Mouse (Mus musculus) liver, adult 2 months (tissue): ENCODE measurements around the gene Wdr83os. TPM values are rescaled to one million over a fixed set of nuclear protein-coding genes. Genes with fewer than 3 reads are reported as not detected.

Experiments
- DNase-seq: peaks from one replicate; pipeline ENCODE4 v3.0.0-alpha.2; 2011; ENCODE audit warnings: low read depth, low spot score; ENCODE audit errors: extremely low read depth
- H3K27ac ChIP-seq: fragments of 200-500 bp; replicated peaks from 2 replicates; pipeline ENCODE4 v1.5.1; 2012; ENCODE audit warnings: low read depth, mild to moderate bottlenecking, control low read depth, inconsistent platforms, low read length; ENCODE audit not compliant: insufficient read depth
- H3K27me3 ChIP-seq: fragments of 200-500 bp; 2 replicates; pipeline ENCODE4 v1.6.1; 2012; ENCODE audit warnings: mild to moderate bottlenecking, moderate library complexity, low read length, inconsistent platforms; ENCODE audit not compliant: control insufficient read depth, insufficient read depth
- H3K36me3 ChIP-seq: fragments of 200-500 bp; 2 replicates; pipeline ENCODE4 v1.6.1; 2012; ENCODE audit warnings: low read length, inconsistent platforms; ENCODE audit not compliant: control insufficient read depth, insufficient read depth
- H3K4me1 ChIP-seq: fragments of 200-500 bp; 2 replicates; pipeline ENCODE4 v1.6.1; 2011; ENCODE audit warnings: low read length; ENCODE audit not compliant: control insufficient read depth, insufficient read depth
- H3K4me3 ChIP-seq: fragments of 200-500 bp; 2 replicates; pipeline ENCODE4 v1.5.1; 2011; ENCODE audit warnings: low read depth, mild to moderate bottlenecking, control low read depth, low read length, moderate library complexity; ENCODE audit not compliant: insufficient read depth
- H3K79me2 ChIP-seq: fragments of 200-500 bp; 2 replicates; pipeline ENCODE4 v1.6.1; 2012; ENCODE audit warnings: inconsistent platforms, mild to moderate bottlenecking, low read length, moderate library complexity; ENCODE audit not compliant: control insufficient read depth, insufficient read depth
- H3K9ac ChIP-seq: fragments of 200-500 bp; 2 replicates; pipeline ENCODE4 v1.6.1; 2012; ENCODE audit warnings: low read depth, mild to moderate bottlenecking, control low read depth, inconsistent platforms, low read length
- CTCF ChIP-seq: fragments of 200-500 bp; IDR thresholded peaks from 2 replicates; pipeline ENCODE4 v1.5.1; 2011; ENCODE audit warnings: low read depth, low read length, control low read depth
- POLR2A ChIP-seq: fragments of 200-500 bp; IDR thresholded peaks from 2 replicates; pipeline ENCODE4 v1.6.1; 2011; ENCODE audit warnings: low read length, control low read depth; ENCODE audit not compliant: insufficient read depth; ENCODE audit errors: extremely low read depth
- WGBS: fragments of 180-500 bp; shearing (Covaris S2); methylation state at CpG from one replicate; pipeline ENCODE4 v1.1.7; 2018; 5-methylcytosine and 5-hydroxymethylcytosine counted together
- polyA plus RNA-seq: library from polyadenylated mRNA; depleted of rRNA; stranded (reverse); fragments of >200 nt; gene quantifications from 2 replicates; pipeline ENCODE4 v1.2.3, GENCODE M21; 2012
- total RNA-seq: library from RNA; depleted of rRNA; stranded (reverse); fragments of >200 nt; gene quantifications from 2 replicates; pipeline ENCODE4 v1.2.3, GENCODE M21; 2014

Wdr83os gene
- total and polyA plus RNA-seq, 2 experiments = 26.3 to 126 TPM

- no peak for DNase-seq
- 80% methylated on average over 21 of the region's 21 CpGs for WGBS
- Histone ChIP-seq H3K27me3 (no peaks in the 10 kb centered on the region), H3K9ac (no peak overlapping the region), H3K79me2 (no peaks in the 10 kb centered on the region), H3K27ac (no peak overlapping the region), H3K4me1 (no peaks in the 10 kb centered on the region), H3K36me3 (peaks cover 31% of the 10 kb centered on the region), H3K4me3 (no peak overlapping the region)
- no peak for TF ChIP-seq CTCF
- TF ChIP-seq POLR2A = no peak
Measured at GRCm38 (mm10) chr8:85091526-85092090, 11.1 kb downstream of the Wdr83os start.

DNA sequence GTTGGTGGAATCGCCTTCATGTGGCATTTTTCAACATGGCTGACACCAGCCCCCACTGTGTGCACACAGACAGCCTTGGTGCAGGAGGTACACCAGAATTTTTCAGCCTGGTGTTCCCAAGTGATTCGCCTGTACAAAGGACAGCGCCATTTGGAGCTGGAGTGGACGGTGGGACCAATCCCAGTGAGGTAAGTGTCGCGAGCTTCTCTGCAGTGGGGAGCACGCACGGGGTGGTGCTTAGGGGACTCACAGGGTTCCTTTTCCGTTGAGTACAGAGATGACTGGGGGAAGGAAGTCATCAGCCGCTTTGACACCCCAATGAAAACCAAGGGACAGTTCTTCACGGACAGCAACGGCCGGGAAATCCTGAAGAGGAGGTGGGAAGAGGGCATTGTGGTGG lies 14.5 kb downstream of the Wdr83os start:
- Histone ChIP-seq H3K4me1 (no peaks in the 10 kb centered on the region), H3K9ac (no peak overlapping the region), H3K27ac (no peak overlapping the region), H3K4me3 (no peak overlapping the region), H3K27me3 (no peaks in the 10 kb centered on the region), H3K36me3 (peaks cover 18% of the 10 kb centered on the region), H3K79me2 (no peaks in the 10 kb centered on the region)
- TF ChIP-seq CTCF = no peak
- DNase-seq = no peak
- WGBS = 94% methylated on average over 13 of the region's 13 CpGs

DNA sequence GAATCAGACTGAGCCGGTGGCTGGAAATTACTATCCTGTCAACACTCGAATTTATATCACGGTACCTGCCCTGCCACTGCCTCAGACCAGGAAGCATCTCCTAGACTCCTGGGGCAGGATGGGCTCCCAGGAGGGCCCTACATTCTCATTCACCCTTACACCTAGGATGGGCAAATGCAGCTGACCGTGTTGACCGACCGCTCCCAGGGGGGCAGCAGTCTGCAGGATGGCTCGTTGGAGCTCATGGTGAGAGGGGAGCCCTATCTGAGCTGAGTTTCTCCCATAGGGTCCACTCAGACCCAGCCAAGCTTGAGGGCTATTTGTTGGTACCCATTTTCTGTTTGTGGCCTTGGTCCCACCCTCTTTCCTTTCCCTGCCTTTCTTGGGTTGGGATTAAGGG lies 15.0 kb downstream of the Wdr83os start:
- DNase-seq = no peak
- TF ChIP-seq CTCF (no peak), POLR2A (no peak)
- Histone ChIP-seq H3K27ac (no peak overlapping the region), H3K4me1 (no peaks in the 10 kb centered on the region), H3K79me2 (no peaks in the 10 kb centered on the region), H3K27me3 (no peaks in the 10 kb centered on the region), H3K4me3 (no peak overlapping the region), H3K9ac (no peak overlapping the region), H3K36me3 (peaks cover 18% of the 10 kb centered on the region)
- WGBS = 94% methylated on average over 7 of the region's 7 CpGs

- H3K9ac ChIP-seq = no peak overlapping the region
- no peak overlapping the region for H3K27ac ChIP-seq
- TF ChIP-seq POLR2A = no peak
- no peak for TF ChIP-seq CTCF
- peaks cover 18% of the 10 kb centered on the region for H3K36me3 ChIP-seq
- H3K4me1 ChIP-seq = no peaks in the 10 kb centered on the region
- WGBS = 93% methylated on average over 16 of the region's 16 CpGs
- no peak overlapping the region for H3K4me3 ChIP-seq
- no peaks in the 10 kb centered on the region for H3K27me3 ChIP-seq
- no peaks in the 10 kb centered on the region for H3K79me2 ChIP-seq
- no peak for DNase-seq
Measured at GRCm38 (mm10) chr8:85096196-85096595, 15.7 kb downstream of the Wdr83os start.

- 89% methylated on average over 4 of the region's 4 CpGs for WGBS
- H3K27me3 ChIP-seq = no peaks in the 10 kb centered on the region
- no peak overlapping the region for H3K9ac ChIP-seq
- TF ChIP-seq POLR2A (no peak), CTCF (no peak)
- no peaks in the 10 kb centered on the region for H3K4me1 ChIP-seq
- H3K36me3 ChIP-seq = peaks cover 18% of the 10 kb centered on the region
- no peak overlapping the region for H3K4me3 ChIP-seq
- DNase-seq = no peak
- H3K79me2 ChIP-seq = no peaks in the 10 kb centered on the region
- H3K27ac ChIP-seq = no peak overlapping the region
Measured at GRCm38 (mm10) chr8:85096850-85097249, 16.3 kb downstream of the Wdr83os start.

- WGBS = 87% methylated on average over 4 of the region's 4 CpGs
- Histone ChIP-seq H3K27ac (no peak overlapping the region), H3K9ac (no peak overlapping the region), H3K36me3 (peaks cover 8% of the 10 kb centered on the region; the same call in 1 of the 2 replicates), H3K79me2 (no peaks in the 10 kb centered on the region), H3K4me3 (no peak overlapping the region), H3K4me1 (no peaks in the 10 kb centered on the region), H3K27me3 (no peaks in the 10 kb centered on the region)
- DNase-seq = no peak
- TF ChIP-seq POLR2A = no peak
- TF ChIP-seq CTCF = no peak
Measured at GRCm38 (mm10) chr8:85100076-85100665, 19.6 kb downstream of the Wdr83os start.
